Mouse (Mus musculus): ENCODE data around the gene Hist1h2ah.

- no peak for TF ChIP-seq CTCF (IDR thresholded peaks at IDR 0.05; ENCODE audit: borderline replicate concordance, insufficient read depth, low read depth, low read length)
- TF ChIP-seq POLR2A (IDR thresholded peaks at IDR 0.05; ENCODE audit: borderline replicate concordance, insufficient read depth, low read length), result no peak
Measured at GRCm38 (mm10) chr13:22040464-22041141, 5.2 kb upstream of the Hist1h2ah start.

All from cerebellum, adult 2 months (tissue).